Mouse (Mus musculus): ENCODE data around the gene Sptlc3. TPM values are rescaled to one million over a fixed set of nuclear protein-coding genes. Genes with fewer than 3 reads are reported as not detected.

Gene Sptlc3
- not detected for polyA plus RNA-seq (2017; shearing (Covaris generic))

GRCm38 (mm10) chr2:139493836-139494235 lies at the start of gene Sptlc3:
Gene Sptlc3 (plus strand): TSS chr2:139493913.

DNA sequence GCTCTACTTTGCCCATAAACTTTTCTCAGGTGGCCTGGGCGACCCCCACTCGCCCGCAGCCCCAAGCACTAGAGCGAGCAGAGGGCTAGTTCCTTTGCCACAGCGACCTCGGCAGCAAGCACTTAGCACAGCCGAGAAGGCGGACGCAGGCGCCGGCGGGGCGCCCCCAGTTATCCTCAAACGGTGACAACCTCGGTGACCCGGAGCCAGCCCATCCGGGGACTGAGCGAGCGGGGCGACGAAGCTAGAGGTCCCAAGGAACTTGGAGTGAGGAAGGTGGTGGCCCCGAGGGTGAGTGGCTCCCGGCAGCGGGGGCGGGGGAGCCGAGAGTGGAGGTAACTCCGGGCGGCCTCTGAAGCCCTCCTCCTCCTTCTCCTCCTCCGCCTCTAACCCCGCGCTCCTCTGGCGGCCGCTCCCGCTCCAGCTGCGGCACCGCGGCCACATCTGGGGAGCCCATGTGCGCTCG lies 184.1 kb downstream of the Sptlc3 start, which contains the start of gene Ism1:
Gene Ism1, plus strand, starts transcription at position 370 of the 466 bp plus-strand sequence.

Other genes starting within 250 kb of the Sptlc3 start
- gene Ism1, start 184.3 kb downstream of the Sptlc3 start, polyA plus RNA-seq (2017; shearing (Covaris generic)): not detected

Data from effector memory CD4-positive, alpha-beta T cell, adult 5 months (primary cell).